Mouse (Mus musculus) gastrocnemius, adult 2 months (tissue): ENCODE measurements around the gene Muc4. TPM values are rescaled to one million over a fixed set of nuclear protein-coding genes. Genes with fewer than 3 reads are reported as not detected.

Experiments
- DNase-seq: peaks from one replicate; pipeline ENCODE4 v3.0.0; 2022
- H3K27ac ChIP-seq: fragments of 200-600 bp; 2 replicates; pipeline ENCODE4 v1.8.1; 2022; ENCODE audit warnings: mild to moderate bottlenecking
- H3K4me3 ChIP-seq: fragments of 200-600 bp; 2 replicates; pipeline ENCODE4 v1.8.1; 2022; ENCODE audit warnings: mild to moderate bottlenecking, moderate library complexity
- CTCF ChIP-seq: fragments of 200-600 bp; IDR thresholded peaks from 2 replicates; pipeline ENCODE4 v1.8.1; 2022; ENCODE audit warnings: antibody characterized with exemption, mild to moderate bottlenecking, moderate library complexity
- intact Hi-C: fragments of 180-260 bp; cut with DNase I; formaldehyde crosslinking; loops from one replicate; pipeline ENCODE4 v1.15.1; 2025
- total RNA-seq, 2 experiments: library from RNA; stranded (reverse); gene quantifications; 2 replicates each; pipeline ENCODE4 v1.2.3; 2021

The Muc4 gene
- total RNA-seq, 2 experiments from 2014 or later = 0.22 TPM; not detected in 1

GRCm38 (mm10) chr16:32740003-32740663, 4.4 kb downstream of the Muc4 start:
- intact Hi-C loops = no loop called here
- no peak overlapping the region for H3K27ac ChIP-seq
- no peak overlapping the region for H3K4me3 ChIP-seq
- no peak for TF ChIP-seq CTCF
- no peak for DNase-seq

GRCm38 (mm10) chr16:32741366-32741765, 5.7 kb downstream of the Muc4 start:
- DNase-seq = no peak
- no peak for TF ChIP-seq CTCF
- Histone ChIP-seq H3K4me3 (no peak overlapping the region), H3K27ac (no peak overlapping the region)
- intact Hi-C loops = no loop called here

GRCm38 (mm10) chr16:32742712-32743111, 7.0 kb downstream of the Muc4 start:
- Histone ChIP-seq H3K27ac (no peak overlapping the region), H3K4me3 (no peak overlapping the region)
- DNase-seq = no peak
- intact Hi-C loops = no loop called here
- TF ChIP-seq CTCF = no peak

GRCm38 (mm10) chr16:32745852-32746251, 10.2 kb downstream of the Muc4 start:
- Histone ChIP-seq H3K4me3 (no peak overlapping the region), H3K27ac (no peak overlapping the region)
- intact Hi-C loops = no loop called here
- DNase-seq = no peak
- TF ChIP-seq CTCF = no peak

- no peak for DNase-seq
- Histone ChIP-seq H3K27ac (no peak overlapping the region), H3K4me3 (no peak overlapping the region)
- no peak for TF ChIP-seq CTCF
- intact Hi-C loops = no loop called here
Measured at GRCm38 (mm10) chr16:32750242-32751127, 14.8 kb downstream of the Muc4 start.

GRCm38 (mm10) chr16:32764550-32764949, 28.9 kb downstream of the Muc4 start:
- Histone ChIP-seq H3K27ac (no peak overlapping the region), H3K4me3 (no peak overlapping the region)
- no peak for DNase-seq
- no peak for TF ChIP-seq CTCF
- intact Hi-C loops = no loop called here

- intact Hi-C loops = no loop called here
- TF ChIP-seq CTCF = no peak
- no peak for DNase-seq
Measured at GRCm38 (mm10) chr16:32764961-32765360, 29.3 kb downstream of the Muc4 start.

GRCm38 (mm10) chr16:32766904-32767303, 31.2 kb downstream of the Muc4 start:
- Histone ChIP-seq H3K27ac (no peak overlapping the region), H3K4me3 (no peak overlapping the region)
- no peak for TF ChIP-seq CTCF
- intact Hi-C loops = no loop called here
- DNase-seq = no peak

More at GRCm38 (mm10) chr16:32764961-32765360, 29.3 kb downstream of the Muc4 start:
- H3K4me3 ChIP-seq = no peak overlapping the region
- H3K27ac ChIP-seq = no peak overlapping the region

GRCm38 (mm10) chr16:32776676-32777075, 41.0 kb downstream of the Muc4 start:
- TF ChIP-seq CTCF = no peak
- H3K4me3 ChIP-seq = no peak overlapping the region
- no peak overlapping the region for H3K27ac ChIP-seq
- intact Hi-C loops = no loop called here
- no peak for DNase-seq

- Histone ChIP-seq H3K27ac (no peak overlapping the region), H3K4me3 (no peak overlapping the region)
- intact Hi-C loops = no loop called here
- no peak for TF ChIP-seq CTCF
- DNase-seq = no peak
Measured at GRCm38 (mm10) chr16:32778956-32779355, 43.3 kb downstream of the Muc4 start.

- no peak overlapping the region for H3K4me3 ChIP-seq
- no peak for DNase-seq
- no peak for TF ChIP-seq CTCF
- intact Hi-C loops = no loop called here
- H3K27ac ChIP-seq = no peak overlapping the region
Measured at GRCm38 (mm10) chr16:32783324-32784062, 47.8 kb downstream of the Muc4 start.

GRCm38 (mm10) chr16:32784840-32785239, 49.2 kb downstream of the Muc4 start:
- H3K4me3 ChIP-seq = no peak overlapping the region
- TF ChIP-seq CTCF = no peak
- intact Hi-C loops = no loop called here
- no peak overlapping the region for H3K27ac ChIP-seq
- no peak for DNase-seq

- no peak overlapping the region for H3K4me3 ChIP-seq
- intact Hi-C loops = no loop called here
- H3K27ac ChIP-seq = no peak overlapping the region
- TF ChIP-seq CTCF = no peak
- DNase-seq = no peak
Measured at GRCm38 (mm10) chr16:32790056-32790455, 54.4 kb downstream of the Muc4 start.
